Mouse (Mus musculus): ENCODE results near the gene Mapk10. TPM values are rescaled to one million over a fixed set of nuclear protein-coding genes. Genes with fewer than 3 reads are reported as not detected.

The Mapk10 gene
- polyA plus RNA-seq, 1 experiment from 2014 or later, result 0.03 TPM

DNA sequence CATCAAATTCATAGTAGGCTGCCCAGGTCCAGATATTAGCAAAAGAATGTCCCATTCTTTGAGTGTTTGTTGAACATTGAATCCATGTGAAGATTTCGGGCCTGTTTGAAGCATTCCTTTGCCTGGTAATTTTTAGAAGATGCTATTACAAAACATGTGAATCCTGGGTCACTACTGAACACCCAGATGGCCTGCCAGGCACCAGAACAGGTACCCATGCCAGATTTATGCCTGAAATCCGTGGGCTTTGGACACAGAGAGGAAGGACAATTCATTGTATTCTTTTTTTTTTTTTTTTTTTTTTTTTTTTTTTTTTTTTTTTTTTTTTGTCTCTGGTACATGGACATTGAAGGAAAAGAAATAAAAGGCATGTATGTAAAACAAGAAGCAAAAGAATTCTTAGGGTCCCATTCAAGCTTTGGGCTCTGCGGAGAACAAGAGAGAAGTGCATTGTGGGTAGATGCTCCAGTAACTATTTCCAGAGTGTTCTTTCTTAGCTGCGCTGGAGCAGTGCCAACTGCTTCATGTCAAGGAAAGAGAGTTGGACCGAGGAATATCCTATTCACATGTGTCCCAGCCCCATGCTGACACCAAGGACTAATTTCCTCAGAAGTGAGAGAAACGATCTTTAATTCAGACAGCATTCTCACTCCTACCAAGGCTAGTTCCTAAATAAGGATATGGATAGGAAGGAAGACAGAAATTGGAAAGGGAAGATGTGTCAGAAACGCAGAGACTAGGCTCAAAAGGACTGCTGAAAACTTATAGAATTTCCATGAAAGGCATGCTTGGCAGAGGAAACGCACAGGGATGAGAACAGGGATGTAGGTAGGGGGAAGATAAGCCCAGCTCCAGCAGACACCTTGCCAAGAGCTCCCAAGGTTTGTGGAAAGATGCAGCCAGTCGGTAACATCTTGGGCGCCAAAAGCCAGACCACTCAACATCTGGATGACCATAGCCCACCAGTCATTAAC lies 105.4 kb downstream of the Mapk10 start:
- H3K27me3 ChIP-seq, result no peaks in the 10 kb centered on the region
- no peaks in the 10 kb centered on the region for H3K4me1 ChIP-seq (replicated peaks)
- no peak overlapping the region for H3K4me2 ChIP-seq
- H3K9ac ChIP-seq, result no peak overlapping the region
- no peaks in the 10 kb centered on the region for H3K36me3 ChIP-seq (replicated peaks)
- no peak for ATAC-seq (ENCODE audit: insufficient read depth)
- no peak overlapping the region for H3K27ac ChIP-seq (replicated peaks)
- no peak overlapping the region for H3K4me3 ChIP-seq (replicated peaks)
- 56% methylated on average over 10 of the region's 10 CpGs for WGBS (ENCODE audit: insufficient replicate concordance)
- no peaks in the 10 kb centered on the region for H3K9me3 ChIP-seq (replicated peaks)

GRCm38 (mm10) chr5:103104082-103104481 lies 107.1 kb downstream of the Mapk10 start:
- Histone ChIP-seq H3K4me2 (no peak overlapping the region), H3K9me3 (replicated peaks) (no peaks in the 10 kb centered on the region), H3K27me3 (no peaks in the 10 kb centered on the region), H3K4me3 (replicated peaks) (no peak overlapping the region), H3K4me1 (replicated peaks) (no peaks in the 10 kb centered on the region), H3K9ac (no peak overlapping the region), H3K36me3 (replicated peaks) (no peaks in the 10 kb centered on the region), H3K27ac (replicated peaks) (no peak overlapping the region)
- WGBS (ENCODE audit: insufficient replicate concordance), result 68% methylated on average over 5 of the region's 5 CpGs
- no peak for ATAC-seq (ENCODE audit: insufficient read depth)

DNA sequence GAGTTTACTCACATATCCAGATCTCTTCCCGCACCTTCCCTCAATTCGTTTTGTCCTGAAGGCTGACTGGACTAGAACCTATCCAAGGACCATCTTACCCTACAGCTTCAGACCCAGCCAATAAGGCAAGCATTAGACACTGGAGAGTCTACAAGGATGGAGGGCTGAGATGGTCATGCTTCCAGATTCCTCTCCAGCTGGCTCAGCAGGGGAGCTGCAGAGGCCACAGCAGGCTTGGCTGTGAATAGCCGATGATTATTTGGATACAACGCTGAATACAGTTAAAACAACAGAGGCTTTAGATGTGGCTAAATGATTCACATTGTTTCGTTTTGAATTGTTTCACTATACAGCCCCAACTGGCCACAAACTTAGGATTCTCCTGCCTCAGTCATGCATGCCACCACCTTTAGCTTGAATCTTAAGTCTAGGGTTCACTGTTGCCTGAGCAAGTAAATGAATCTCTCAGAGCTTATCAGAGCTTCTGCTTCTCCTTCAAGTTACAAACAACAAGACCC lies 108.2 kb downstream of the Mapk10 start:
- Histone ChIP-seq H3K9me3 (replicated peaks) (no peaks in the 10 kb centered on the region), H3K9ac (no peak overlapping the region), H3K36me3 (replicated peaks) (no peaks in the 10 kb centered on the region), H3K4me3 (replicated peaks) (no peak overlapping the region), H3K27me3 (no peaks in the 10 kb centered on the region), H3K27ac (replicated peaks) (no peak overlapping the region), H3K4me1 (replicated peaks) (no peaks in the 10 kb centered on the region), H3K4me2 (no peak overlapping the region)
- ATAC-seq (ENCODE audit: insufficient read depth), result no peak
- WGBS (ENCODE audit: insufficient replicate concordance), result 53% methylated on average over 5 of the region's 5 CpGs

DNA sequence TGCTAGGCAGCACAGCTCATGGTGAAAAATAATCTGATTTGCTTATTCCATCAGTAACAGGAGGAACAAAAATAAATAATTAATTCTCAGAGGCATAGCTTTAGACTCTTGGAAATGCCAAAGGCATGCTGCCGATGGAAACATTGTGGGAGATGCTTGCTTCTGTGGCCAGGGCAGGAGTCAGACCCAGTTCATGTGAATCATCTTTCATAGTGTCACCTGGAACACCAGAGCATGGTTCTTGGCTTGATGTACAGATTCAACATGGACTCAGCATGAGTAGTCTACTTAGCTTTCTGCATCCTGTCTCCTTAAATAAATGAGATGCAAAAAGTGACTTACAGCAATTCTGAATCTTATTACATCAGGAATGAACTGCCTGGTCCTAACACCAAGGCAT lies 109.0 kb downstream of the Mapk10 start:
- Histone ChIP-seq H3K4me2 (no peak overlapping the region), H3K4me1 (replicated peaks) (no peaks in the 10 kb centered on the region), H3K36me3 (replicated peaks) (no peaks in the 10 kb centered on the region), H3K27me3 (no peaks in the 10 kb centered on the region), H3K9ac (no peak overlapping the region), H3K4me3 (replicated peaks) (no peak overlapping the region), H3K9me3 (replicated peaks) (no peaks in the 10 kb centered on the region), H3K27ac (replicated peaks) (no peak overlapping the region)
- WGBS (ENCODE audit: insufficient replicate concordance), result 50% methylated on average over 1 of the region's 1 CpGs
- ATAC-seq (ENCODE audit: insufficient read depth), result no peak

- no peak overlapping the region for H3K9ac ChIP-seq
- 75% methylated on average over 2 of the region's 2 CpGs for WGBS (ENCODE audit: insufficient replicate concordance)
Observed at GRCm38 (mm10) chr5:103094166-103094565, 117.0 kb downstream of the Mapk10 start.

GRCm38 (mm10) chr5:103085844-103086243 lies 125.3 kb downstream of the Mapk10 start:
- Histone ChIP-seq H3K9ac (no peak overlapping the region), H3K27me3 (no peaks in the 10 kb centered on the region), H3K4me2 (no peak overlapping the region), H3K9me3 (replicated peaks) (no peaks in the 10 kb centered on the region; the same call in 1 of the 2 replicates), H3K27ac (replicated peaks) (no peak overlapping the region), H3K4me3 (replicated peaks) (no peak overlapping the region), H3K4me1 (replicated peaks) (no peaks in the 10 kb centered on the region), H3K36me3 (replicated peaks) (no peaks in the 10 kb centered on the region)
- ATAC-seq (ENCODE audit: insufficient read depth), result no peak
- 51% methylated on average over 2 of the region's 2 CpGs for WGBS (ENCODE audit: insufficient replicate concordance)

More at GRCm38 (mm10) chr5:103094166-103094565, 117.0 kb downstream of the Mapk10 start:
- Histone ChIP-seq H3K4me3 (replicated peaks) (no peak overlapping the region), H3K4me1 (replicated peaks) (no peaks in the 10 kb centered on the region), H3K27me3 (no peaks in the 10 kb centered on the region), H3K9me3 (replicated peaks) (no peaks in the 10 kb centered on the region), H3K27ac (replicated peaks) (no peak overlapping the region), H3K36me3 (replicated peaks) (no peaks in the 10 kb centered on the region), H3K4me2 (no peak overlapping the region)
- ATAC-seq (ENCODE audit: insufficient read depth), result no peak

GRCm38 (mm10) chr5:103075451-103075850 lies 135.7 kb downstream of the Mapk10 start:
- no peaks in the 10 kb centered on the region for H3K27me3 ChIP-seq
- 48% methylated on average over 8 of the region's 8 CpGs for WGBS (ENCODE audit: insufficient replicate concordance)
- no peak overlapping the region for H3K27ac ChIP-seq (replicated peaks)
- no peak overlapping the region for H3K9ac ChIP-seq
- H3K4me3 ChIP-seq (replicated peaks), result no peak overlapping the region
- no peak for ATAC-seq (ENCODE audit: insufficient read depth)
- no peaks in the 10 kb centered on the region for H3K9me3 ChIP-seq (replicated peaks)
- no peak overlapping the region for H3K4me2 ChIP-seq
- no peaks in the 10 kb centered on the region for H3K36me3 ChIP-seq (replicated peaks)
- no peaks in the 10 kb centered on the region for H3K4me1 ChIP-seq (replicated peaks)

GRCm38 (mm10) chr5:103072200-103072825 lies 138.8 kb downstream of the Mapk10 start:
- no peak overlapping the region for H3K4me2 ChIP-seq
- H3K27ac ChIP-seq (replicated peaks), result no peak overlapping the region
- 59% methylated on average over 6 of the region's 6 CpGs for WGBS (ENCODE audit: insufficient replicate concordance)
- H3K36me3 ChIP-seq (replicated peaks), result no peaks in the 10 kb centered on the region
- H3K4me3 ChIP-seq (replicated peaks), result no peak overlapping the region
- H3K9me3 ChIP-seq (replicated peaks), result no peaks in the 10 kb centered on the region
- H3K4me1 ChIP-seq (replicated peaks), result no peaks in the 10 kb centered on the region
- no peak for ATAC-seq (ENCODE audit: insufficient read depth)
- no peak overlapping the region for H3K9ac ChIP-seq
- H3K27me3 ChIP-seq, result no peaks in the 10 kb centered on the region

- Histone ChIP-seq H3K27ac (replicated peaks) (no peak overlapping the region), H3K36me3 (replicated peaks) (no peaks in the 10 kb centered on the region), H3K4me1 (replicated peaks) (no peaks in the 10 kb centered on the region), H3K4me2 (no peak overlapping the region), H3K27me3 (no peaks in the 10 kb centered on the region), H3K4me3 (replicated peaks) (no peak overlapping the region), H3K9me3 (replicated peaks) (no peaks in the 10 kb centered on the region), H3K9ac (no peak overlapping the region)
- no peak for ATAC-seq (ENCODE audit: insufficient read depth)
- WGBS (ENCODE audit: insufficient replicate concordance), result 67% methylated on average over 17 of the region's 17 CpGs
Observed at GRCm38 (mm10) chr5:103071006-103071612, 140.0 kb downstream of the Mapk10 start.

DNA sequence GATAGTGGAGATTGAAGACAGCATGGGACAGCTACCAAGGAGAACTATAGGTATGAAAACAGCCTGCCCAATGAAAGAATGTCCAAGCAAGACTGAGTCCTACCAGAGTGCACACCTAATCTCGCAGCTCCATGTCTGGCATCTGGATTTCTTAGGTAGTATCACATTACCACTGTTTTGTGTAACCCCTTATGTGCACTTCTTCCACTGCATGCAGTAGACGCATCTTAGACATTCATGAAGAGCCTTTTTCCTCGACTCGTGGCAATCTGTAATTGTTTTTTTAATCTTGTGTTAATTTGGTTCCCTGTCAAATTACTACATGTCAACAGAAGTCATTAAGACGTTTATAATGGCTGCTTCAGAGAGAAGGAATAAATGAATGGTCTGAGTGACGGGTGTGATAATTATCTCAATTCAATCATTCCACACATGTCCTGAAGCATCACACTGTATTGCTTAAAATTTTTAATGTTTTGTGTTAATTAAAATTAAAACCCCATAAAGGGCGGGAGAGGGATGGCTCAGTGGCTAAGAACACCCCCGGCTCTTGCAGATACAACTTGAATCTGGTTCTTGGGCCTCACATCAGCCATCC lies 160.7 kb downstream of the Mapk10 start:
- H3K4me1 ChIP-seq (replicated peaks), result no peaks in the 10 kb centered on the region
- no peaks in the 10 kb centered on the region for H3K27me3 ChIP-seq
- no peak overlapping the region for H3K9ac ChIP-seq
- ATAC-seq (ENCODE audit: insufficient read depth), result no peak
- H3K36me3 ChIP-seq (replicated peaks), result no peaks in the 10 kb centered on the region
- no peak overlapping the region for H3K4me2 ChIP-seq
- WGBS (ENCODE audit: insufficient replicate concordance), result 56% methylated on average over 8 of the region's 8 CpGs
- H3K9me3 ChIP-seq (replicated peaks), result no peaks in the 10 kb centered on the region
- H3K4me3 ChIP-seq (replicated peaks), result no peak overlapping the region
- H3K27ac ChIP-seq (replicated peaks), result no peak overlapping the region

DNA sequence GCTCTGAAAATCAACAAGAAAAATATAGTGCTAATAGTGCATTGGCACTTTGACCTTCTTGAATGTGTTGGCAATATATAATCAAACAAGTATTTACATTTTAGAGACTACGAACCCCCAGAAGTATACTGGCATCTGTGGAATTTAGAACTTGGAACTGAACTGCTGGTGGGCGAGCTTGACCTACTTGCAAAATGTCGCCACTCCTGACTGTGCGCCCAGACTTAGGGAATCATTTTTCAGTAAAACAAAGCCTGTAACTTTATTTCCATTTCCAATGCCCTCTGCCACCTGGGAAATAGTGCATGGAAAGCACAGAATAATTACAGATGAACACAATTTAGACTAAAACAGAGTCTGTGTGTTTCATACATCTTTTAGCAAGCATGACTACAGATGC lies 163.1 kb downstream of the Mapk10 start:
- Histone ChIP-seq H3K4me1 (replicated peaks) (no peaks in the 10 kb centered on the region), H3K36me3 (replicated peaks) (no peaks in the 10 kb centered on the region), H3K9ac (no peak overlapping the region), H3K27ac (replicated peaks) (no peak overlapping the region), H3K27me3 (no peaks in the 10 kb centered on the region), H3K4me3 (replicated peaks) (no peak overlapping the region), H3K9me3 (replicated peaks) (no peaks in the 10 kb centered on the region), H3K4me2 (no peak overlapping the region)
- no peak for ATAC-seq (ENCODE audit: insufficient read depth)
- 62% methylated on average over 4 of the region's 4 CpGs for WGBS (ENCODE audit: insufficient replicate concordance)
